Mouse (Mus musculus): ENCODE measurements around the gene Stk16.

Gene Stk16

GRCm38 (mm10) chr1:75244836-75245235 is 34.2 kb downstream of the Stk16 start:
- TF ChIP-seq GATA4 (IDR thresholded peaks at IDR 0.05; ENCODE audit: insufficient replicate concordance, low read length), result no peak

GRCm38 (mm10) chr1:75247071-75247930 is 36.7 kb downstream of the Stk16 start:
- no peak for TF ChIP-seq GATA4 (IDR thresholded peaks at IDR 0.05; ENCODE audit: insufficient replicate concordance, low read length)

- no peak for TF ChIP-seq GATA4 (IDR thresholded peaks at IDR 0.05; ENCODE audit: insufficient replicate concordance, low read length)
Observed at GRCm38 (mm10) chr1:75248041-75248772, 37.6 kb downstream of the Stk16 start.

- TF ChIP-seq GATA4 (IDR thresholded peaks at IDR 0.05; ENCODE audit: insufficient replicate concordance, low read length), result no peak
Observed at GRCm38 (mm10) chr1:75250498-75250897, 39.9 kb downstream of the Stk16 start.

- no peak for TF ChIP-seq GATA4 (IDR thresholded peaks at IDR 0.05; ENCODE audit: insufficient replicate concordance, low read length)
Observed at GRCm38 (mm10) chr1:75251112-75251970, 40.7 kb downstream of the Stk16 start.

GRCm38 (mm10) chr1:75252308-75252707 is 41.7 kb downstream of the Stk16 start:
- no peak for TF ChIP-seq GATA4 (IDR thresholded peaks at IDR 0.05; ENCODE audit: insufficient replicate concordance, low read length)

- TF ChIP-seq GATA4 (IDR thresholded peaks at IDR 0.05; ENCODE audit: insufficient replicate concordance, low read length), result no peak
Observed at GRCm38 (mm10) chr1:75253029-75253428, 42.4 kb downstream of the Stk16 start.

- no peak for TF ChIP-seq GATA4 (IDR thresholded peaks at IDR 0.05; ENCODE audit: insufficient replicate concordance, low read length)
Observed at GRCm38 (mm10) chr1:75253849-75254624, 43.4 kb downstream of the Stk16 start.

- no peak for TF ChIP-seq GATA4 (IDR thresholded peaks at IDR 0.05; ENCODE audit: insufficient replicate concordance, low read length)
Observed at GRCm38 (mm10) chr1:75254625-75255013, 44.0 kb downstream of the Stk16 start.

GRCm38 (mm10) chr1:75255516-75256046 is 44.9 kb downstream of the Stk16 start:
- no peak for TF ChIP-seq GATA4 (IDR thresholded peaks at IDR 0.05; ENCODE audit: insufficient replicate concordance, low read length)

GRCm38 (mm10) chr1:75261278-75261677 is 50.6 kb downstream of the Stk16 start:
- TF ChIP-seq GATA4 (IDR thresholded peaks at IDR 0.05; ENCODE audit: insufficient replicate concordance, low read length), result no peak

- no peak for TF ChIP-seq GATA4 (IDR thresholded peaks at IDR 0.05; ENCODE audit: insufficient replicate concordance, low read length)
Observed at GRCm38 (mm10) chr1:75262969-75263951, 52.6 kb downstream of the Stk16 start.

Measured in liver, adult (tissue).